Mouse (Mus musculus) CH12.LX (cell line): ENCODE measurements around the gene Bicc1.

Experiments
- CHD1 ChIP-seq: IDR thresholded peaks from 2 replicates; pipeline ENCODE4 v1.6.1; 2012; ENCODE audit warnings: low read depth, low read length, improper control_type of control experiment, inconsistent platforms
- CTCF ChIP-seq, 2 experiments: IDR thresholded peaks in 1 of 2; conservative IDR thresholded peaks in 1 of 2; 2 replicates each; pipeline ENCODE4 v1.5.1; 2011 to 2012; ENCODE audit warnings: low read depth in 2 of 2, low read length in 2 of 2, improper control_type of control experiment in 1 of 2, inconsistent platforms in 1 of 2, mild to moderate bottlenecking in 1 of 2, moderate library complexity in 1 of 2
- HCFC1 ChIP-seq: IDR thresholded peaks from 2 replicates; pipeline ENCODE4 v1.6.1; 2012; ENCODE audit warnings: low read depth, mild to moderate bottlenecking, inconsistent platforms, low read length, improper control_type of control experiment
- KAT2A ChIP-seq: IDR thresholded peaks from 2 replicates; pipeline ENCODE4 v1.6.1; 2012; ENCODE audit warnings: low read length, improper control_type of control experiment, inconsistent platforms; ENCODE audit not compliant: insufficient replicate concordance
- MAX ChIP-seq: IDR thresholded peaks from 2 replicates; pipeline ENCODE4 v1.6.1; 2011; ENCODE audit warnings: low read length, improper control_type of control experiment
- NELFE ChIP-seq: IDR thresholded peaks from 2 replicates; pipeline ENCODE4 v1.6.1; 2011; ENCODE audit warnings: low read depth, low read length, improper control_type of control experiment
- SMC3 ChIP-seq: IDR thresholded peaks from 2 replicates; pipeline ENCODE4 v1.6.1; 2011; ENCODE audit warnings: low read depth, low read length, improper control_type of control experiment

GRCm38 (mm10) chr10:70964706-70965105 lies 194.8 kb downstream of the Bicc1 start:
- TF ChIP-seq CTCF (conservative IDR thresholded peaks at IDR 0.05 in 1 of 2, IDR thresholded peaks at IDR 0.05 in 1 of 2; ENCODE audit: low read depth in 2 of 2, low read length in 2 of 2) = no peak
- TF ChIP-seq KAT2A = no peak
- TF ChIP-seq CHD1 = no peak
- no peak for TF ChIP-seq HCFC1
- TF ChIP-seq SMC3 = no peak
- TF ChIP-seq MAX = no peak
- no peak for TF ChIP-seq NELFE
